Mouse (Mus musculus): ENCODE results near the gene Prss48.
"Not testable (repeated sequence)": the region's sequence is repeated elsewhere in the genome, so short reads cannot be mapped to it uniquely, and the experiment has no call there.

Gene Prss48

DNA sequence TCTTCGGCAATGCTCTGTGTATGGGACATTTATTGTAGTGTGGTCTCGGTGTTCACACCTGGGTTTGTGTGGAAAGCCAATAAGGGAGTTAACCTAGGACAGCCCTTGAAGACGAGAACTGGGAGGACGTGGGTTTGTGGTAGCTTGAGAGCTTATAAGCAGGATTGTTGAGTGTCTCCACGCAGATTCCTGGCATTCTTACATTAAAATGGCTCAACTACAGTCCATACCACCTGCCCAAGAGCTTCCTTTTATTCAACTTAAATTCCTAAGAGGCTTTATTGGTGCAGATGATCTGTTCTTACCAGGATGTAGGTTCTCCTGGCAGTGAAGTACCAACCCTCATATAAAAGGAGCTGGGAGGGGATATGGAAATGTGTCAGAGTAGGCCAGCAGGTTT, 649 bp upstream of the Prss48 start:
- no peak for DNase-seq

DNA sequence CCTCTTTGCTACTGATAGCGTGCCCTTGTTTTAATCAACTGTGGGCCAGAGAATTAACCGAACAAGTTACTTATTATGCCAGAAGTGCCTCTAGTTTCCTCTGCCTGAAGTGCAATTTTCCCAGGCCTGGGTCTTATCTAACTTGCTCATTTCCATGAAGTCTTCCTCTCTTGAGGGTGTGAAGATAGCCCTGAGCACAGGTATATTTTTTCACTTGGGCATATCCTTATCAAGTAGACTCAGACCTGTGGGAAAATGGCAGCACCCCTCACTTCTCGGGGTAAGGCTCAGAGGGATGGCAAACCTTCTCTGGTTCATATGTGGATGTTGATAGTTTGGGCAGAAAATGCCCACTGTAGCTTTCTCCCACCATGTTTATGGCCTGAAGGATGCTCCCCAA, 1.0 kb downstream of the Prss48 start:
- no peak for DNase-seq

DNA sequence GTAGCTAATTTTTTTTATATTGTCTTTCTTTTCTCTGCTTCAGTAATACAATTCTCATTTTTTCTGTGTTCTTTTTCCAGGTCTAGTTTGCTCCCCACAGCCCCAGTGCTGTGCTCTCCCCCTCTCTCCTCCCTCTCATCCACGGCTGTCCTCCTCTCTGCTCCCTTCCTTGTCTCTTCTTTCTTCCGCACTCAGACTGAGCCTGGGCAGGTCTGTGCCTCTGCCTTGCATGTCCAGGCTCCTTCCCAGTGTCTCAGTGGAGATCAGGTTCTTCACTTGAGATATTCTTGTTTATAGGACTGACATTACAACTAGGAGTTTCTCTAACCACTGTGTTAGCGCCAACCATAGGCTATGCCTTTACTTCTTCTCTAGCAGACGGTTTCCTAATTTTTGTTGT, 7.6 kb downstream of the Prss48 start:
- no peak for DNase-seq

DNA sequence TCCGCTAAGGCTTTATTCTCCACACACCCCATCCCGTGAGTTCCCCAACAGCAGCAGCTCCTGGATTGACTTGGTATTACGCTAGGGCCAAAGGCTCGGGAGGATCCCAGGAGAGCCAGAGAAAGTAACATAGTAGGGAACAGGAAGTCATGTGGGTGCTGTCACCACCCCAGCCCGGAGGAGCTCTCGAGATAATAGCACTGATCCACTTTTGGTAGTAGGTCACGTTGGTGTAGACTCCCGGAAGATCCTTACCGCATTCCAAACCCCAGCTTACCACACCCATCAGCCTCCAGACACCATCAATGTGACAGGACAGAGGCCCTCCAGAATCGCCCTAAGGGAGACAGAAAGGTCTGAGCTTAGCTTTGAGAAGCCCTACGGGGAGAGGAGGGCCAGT, 8.5 kb downstream of the Prss48 start:
- no peak for DNase-seq

DNA sequence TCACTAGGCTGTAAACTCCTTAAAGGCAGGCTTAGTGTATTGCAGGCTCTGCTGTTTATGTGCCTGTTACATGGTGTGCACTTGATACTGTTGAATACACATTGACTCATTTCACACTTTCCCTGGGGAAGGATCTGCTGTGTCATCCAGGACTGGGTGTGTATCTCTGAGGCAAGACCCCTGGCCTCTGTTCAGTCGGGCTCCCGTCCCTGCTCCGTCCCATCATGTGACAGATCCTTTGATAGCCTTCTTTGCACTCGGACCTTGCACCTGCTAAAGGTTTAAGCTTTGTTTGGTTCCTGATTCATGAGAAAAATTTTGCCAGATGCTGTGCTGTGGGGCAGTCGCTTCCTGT, 10.5 kb downstream of the Prss48 start:
- DNase-seq = no peak

DNA sequence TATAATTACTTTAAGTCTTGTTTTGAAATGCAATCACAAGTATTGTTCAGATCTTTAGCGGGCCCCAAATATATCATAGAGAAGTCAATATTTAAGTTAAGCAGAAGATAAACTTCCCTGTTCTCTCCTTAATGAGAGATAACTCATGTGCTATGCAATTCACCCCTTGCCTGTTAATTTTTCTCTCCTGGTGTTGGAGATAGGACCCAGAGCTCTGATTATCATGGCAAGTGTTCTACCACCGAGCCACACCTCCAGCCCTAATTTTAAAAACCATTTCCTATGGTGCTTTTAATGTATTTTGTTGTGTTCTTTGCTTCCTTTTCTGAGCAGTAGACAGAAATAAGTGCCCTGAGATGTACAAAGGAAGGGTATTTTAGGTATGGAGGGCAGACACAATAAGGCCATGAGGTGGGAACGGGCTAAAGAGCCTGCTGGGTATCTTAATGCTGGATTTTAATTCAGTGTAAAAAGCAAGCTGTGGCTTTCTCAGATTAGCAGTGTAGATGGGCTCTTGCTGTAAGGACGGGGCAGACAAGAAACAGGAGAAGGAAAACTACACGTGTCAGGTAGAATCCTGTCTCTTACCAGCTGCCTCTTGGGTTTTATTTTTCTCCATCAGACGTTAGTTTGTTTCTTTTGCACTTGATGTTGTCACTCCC, 11.0 kb downstream of the Prss48 start:
- no peak for DNase-seq

DNA sequence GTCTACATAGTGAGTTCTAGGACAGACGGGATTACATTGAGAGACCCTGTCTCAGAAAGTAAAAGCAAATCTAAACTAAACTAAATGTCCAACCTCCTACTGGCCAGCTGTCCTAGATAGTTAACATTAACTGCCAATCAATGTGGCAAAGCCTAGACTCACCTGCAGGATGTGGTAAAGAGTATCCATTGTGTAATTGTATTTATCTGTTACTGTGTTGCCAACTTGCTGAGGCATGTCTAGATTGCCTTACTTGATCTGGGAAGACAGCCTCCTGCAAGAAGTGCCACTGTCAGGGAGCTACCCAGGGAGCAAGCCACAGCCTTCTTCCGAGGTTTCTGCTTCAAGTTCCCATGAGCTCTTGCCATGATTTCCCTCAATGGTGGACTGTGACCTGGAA, 15.1 kb downstream of the Prss48 start:
- no peak for DNase-seq

DNA sequence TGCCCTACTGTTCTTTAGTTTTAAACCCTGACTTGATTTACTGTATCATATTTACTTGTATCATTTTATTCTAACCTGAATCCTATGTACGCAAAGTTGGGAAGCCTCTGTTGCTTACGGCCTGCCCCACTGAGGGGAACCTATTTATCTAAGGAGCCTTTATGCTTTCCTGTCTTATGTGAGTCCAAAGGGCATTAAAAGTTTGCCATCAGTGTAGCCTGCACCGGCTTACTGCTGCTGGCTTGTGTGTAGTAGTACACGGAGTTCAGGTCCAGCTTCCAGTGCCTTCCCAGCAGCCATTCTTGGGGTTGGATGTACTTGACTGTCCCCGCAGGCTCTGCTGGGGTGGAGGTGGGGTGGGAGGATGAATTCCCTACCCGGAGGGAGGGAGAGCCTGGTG, 17.8 kb downstream of the Prss48 start:
- DNase-seq = no peak

DNA sequence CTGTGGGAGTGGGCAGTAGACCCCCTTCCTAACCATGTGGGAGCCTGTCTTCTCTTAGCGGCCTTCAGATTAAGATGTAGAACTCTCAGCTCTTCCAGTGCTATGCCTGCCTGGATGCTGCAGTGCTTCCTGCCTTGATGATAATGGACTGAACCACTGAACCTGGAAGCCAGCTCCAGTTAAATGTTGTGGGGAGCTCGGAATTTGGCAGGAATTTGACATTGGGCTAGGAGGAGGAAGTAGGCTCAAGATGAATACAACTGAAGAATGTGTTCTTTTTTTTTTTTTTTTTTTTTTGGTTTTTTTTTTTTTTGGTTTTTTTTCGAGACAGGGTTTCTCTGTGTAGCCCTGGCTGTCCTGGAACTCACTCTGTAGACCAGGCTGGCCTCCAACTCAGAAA, 20.5 kb downstream of the Prss48 start:
- not testable (repeated sequence) for DNase-seq

DNA sequence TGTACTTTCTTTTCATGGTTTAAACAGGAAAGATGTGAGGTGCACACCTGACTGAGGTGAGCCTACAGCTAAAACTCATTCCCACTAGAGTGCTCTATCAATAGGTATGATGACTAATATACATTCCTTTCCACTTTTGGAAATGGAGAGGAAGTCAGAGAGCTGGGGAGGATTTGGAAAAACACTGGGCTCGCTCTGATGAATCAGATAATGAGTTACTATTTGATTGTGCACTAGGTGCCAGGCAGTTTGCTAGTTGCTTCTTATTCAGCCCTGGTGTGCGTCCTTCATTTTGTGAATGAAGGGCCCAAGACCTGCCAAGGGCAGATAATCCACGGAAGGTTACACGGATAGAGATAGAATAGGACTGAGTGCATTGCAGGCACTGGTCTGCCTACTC, 22.3 kb downstream of the Prss48 start:
- no peak for DNase-seq

DNA sequence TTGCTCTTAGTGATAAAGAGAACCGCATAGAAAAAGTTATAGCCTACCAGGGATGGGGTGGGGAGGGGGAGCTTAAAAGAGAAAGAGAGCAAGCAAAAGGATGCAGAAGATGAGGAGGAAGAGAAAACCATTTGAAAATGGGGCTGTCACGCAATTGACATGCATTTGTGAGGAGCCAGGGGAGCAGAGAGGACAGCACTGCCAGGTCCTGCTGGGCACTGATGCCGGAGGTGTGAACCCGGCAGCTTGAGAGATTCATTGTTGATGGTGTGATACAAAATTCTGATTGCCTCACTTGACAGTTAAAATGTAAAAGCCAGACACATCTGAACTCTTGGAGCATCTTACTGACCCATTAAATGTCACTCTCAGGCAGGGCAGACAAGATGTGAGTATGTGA, 27.8 kb downstream of the Prss48 start:
- DNase-seq = peak; percentile 23 to 55

DNA sequence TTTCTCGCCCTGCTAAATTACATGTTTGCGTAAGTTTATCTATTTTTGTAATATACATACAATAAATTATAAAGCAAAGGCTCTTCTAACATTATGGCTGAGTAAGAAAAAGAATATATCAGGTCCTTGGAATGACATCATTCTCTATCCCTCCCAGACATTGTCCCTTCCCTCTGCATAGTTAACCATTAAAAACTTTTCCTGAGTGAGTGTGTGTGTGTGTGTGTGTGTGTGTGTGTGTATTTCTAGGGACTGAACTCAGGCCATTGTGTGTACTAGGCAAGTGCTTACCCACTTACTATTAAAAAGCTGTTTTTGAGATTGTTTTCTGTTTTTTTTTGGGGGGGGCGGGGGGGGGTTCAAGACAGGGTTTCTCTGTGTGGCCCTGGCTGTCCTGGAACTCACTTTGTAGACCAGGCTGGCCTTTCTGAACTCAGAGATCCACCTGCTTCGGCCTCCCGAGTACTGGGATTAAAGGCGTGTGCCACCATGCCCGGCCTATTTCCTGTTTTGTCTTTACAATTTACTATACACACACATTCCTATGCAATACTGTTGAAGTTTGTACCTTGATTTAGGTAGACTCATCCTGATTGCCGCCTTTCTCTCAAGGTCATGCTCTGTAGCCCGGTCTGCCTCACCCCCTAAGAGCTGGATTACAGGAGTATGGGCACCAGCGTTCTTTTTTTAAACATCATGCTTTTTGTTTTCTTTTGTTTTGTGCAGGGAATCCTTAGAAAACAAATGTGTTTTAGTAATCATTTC, 28.7 kb downstream of the Prss48 start:
- DNase-seq = no peak

DNA sequence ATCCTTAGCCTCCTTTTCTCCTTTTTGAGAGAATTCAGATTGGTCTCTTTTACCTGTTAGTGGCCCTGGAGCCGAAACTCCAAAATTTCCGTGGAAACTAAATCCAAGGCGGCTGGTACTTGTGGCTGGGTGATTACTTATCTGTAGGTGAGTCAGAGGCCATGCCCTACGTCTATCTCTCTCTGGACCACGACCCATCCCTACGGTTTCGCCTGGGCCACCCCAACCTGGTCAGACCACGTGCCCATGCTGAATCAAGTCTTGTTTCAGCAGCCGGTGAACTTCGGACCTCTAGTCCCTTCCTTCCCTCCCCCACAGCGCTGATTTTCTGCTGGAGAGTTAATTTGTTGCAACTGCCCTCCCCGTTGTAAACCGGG, 30.7 kb downstream of the Prss48 start:
- peak in 1 of 2 experiments; percentile 41 for DNase-seq

DNA sequence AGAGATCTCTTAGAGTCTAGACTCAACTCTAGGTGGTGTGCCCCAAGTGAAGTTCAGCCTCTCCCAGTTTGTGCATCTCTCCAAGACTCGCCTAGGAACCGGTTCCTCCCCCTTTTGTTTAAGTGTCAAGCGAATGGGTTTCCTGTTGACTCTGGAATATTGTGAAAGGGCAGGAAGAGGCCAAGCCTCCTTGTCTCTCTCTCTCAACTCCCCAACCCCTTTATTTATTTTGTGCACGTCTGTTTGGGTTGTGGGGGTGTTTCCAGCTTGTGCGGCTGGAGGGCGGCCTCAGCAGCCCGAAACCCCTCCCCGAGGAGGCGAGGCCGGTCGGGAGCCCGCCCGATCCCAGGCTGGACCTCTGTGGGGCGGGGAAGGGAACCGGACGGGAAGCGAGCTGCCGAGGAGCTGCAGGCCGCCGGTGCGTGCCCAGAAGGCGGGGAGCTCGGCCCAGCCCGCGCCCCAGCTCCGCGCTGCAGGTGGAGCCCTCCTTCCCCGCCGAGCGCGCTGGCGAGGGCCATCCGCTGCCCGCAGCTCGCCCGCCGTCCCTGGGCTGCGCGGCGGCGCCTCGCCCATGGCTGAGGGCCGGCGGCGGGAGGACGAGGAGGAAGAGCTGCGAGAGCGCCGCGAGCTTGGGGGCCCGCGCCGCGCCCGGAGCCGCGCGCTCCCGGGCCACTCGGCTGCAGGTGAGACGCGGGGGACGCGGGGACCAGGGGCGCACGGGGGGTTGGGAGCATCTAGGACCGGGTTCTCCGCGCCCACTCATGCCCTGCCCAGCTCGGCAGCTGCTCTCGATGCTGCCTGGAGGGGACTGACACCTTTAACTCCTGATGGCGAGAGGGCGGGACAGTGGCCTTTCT, 31.3 kb downstream of the Prss48 start, which contains the start of gene Sh3d19:
Gene Sh3d19 (plus strand): TSS at position 368 of the 857 bp plus-strand sequence.
- DNase-seq = peak; percentile 80 to 84

DNA sequence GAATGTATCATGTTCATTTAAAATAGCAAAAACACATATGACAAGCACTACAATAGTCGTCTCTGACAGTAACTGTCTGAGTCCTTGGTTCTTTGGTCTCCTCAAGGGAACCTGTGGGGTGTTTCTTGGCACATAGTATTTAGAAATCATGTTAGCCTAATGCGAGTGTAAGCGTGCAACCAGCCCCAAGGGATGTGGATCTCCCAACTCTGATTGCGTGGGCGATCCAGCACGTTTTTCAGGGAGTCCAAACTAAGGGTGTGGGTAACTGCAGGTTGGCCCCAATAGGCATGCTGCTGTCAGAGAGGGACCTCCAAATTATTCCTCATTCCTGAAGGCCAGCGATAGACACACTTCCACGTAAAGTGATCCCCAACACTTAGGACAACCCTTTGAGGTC, 33.3 kb downstream of the Prss48 start:
- no peak for DNase-seq

DNA sequence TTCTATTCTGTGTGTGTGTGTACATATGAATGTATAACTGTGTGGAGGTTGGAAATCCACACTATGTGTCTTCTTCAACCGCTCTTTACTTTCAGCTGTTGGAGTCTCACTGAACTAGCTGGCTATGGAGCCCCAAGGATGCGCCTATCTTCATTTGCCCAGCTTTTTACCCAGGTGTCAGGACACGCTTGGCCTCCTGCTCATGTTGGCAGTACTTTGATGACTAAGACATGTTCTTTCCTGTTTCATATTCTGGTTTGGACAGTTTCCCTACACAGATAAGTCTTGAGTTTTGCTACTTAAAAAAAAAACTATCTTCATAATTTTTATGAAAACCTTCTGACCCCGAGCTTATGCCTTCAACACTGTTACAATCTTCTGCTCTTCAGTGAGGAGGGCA, 36.8 kb downstream of the Prss48 start:
- no peak for DNase-seq

DNA sequence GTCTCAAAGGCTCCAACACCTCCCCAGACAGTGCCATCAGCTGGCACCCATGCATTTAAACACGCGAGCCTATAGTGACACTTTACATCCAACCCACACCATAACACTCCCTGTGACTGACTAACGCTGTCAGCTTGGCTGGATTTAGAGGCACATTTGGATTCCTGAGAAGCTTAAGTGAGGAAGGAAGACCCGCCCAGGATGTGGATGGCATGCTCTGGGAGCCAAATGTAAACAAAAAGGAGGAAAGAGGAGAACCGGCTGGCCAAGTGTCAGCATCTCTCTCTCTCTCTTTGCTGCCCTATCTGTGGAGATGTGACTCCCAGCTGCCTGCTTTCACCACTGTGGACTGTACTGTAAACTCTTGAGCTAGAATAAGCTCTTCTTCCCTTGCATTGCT, 41.2 kb downstream of the Prss48 start:
- DNase-seq = no peak

DNA sequence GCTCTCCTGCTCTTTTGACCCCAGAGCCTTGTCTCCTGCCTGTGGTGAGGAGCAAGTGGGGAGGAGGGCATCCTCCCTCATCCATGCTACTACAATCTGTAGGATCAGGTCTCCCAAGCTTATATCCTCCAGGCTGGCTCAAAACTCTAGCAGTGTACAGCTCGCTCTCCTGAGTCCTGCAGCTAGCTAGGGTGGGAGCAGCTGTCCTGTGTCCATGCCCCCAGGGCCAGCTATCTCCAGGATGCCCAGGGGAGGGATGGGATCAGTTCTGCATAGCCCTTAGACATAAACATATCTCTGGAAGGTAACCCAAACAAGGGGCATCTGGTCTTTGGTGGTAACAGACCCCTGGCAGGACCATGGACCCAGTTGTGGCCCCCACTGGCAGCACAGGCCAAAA, 42.6 kb downstream of the Prss48 start:
- DNase-seq = no peak

DNA sequence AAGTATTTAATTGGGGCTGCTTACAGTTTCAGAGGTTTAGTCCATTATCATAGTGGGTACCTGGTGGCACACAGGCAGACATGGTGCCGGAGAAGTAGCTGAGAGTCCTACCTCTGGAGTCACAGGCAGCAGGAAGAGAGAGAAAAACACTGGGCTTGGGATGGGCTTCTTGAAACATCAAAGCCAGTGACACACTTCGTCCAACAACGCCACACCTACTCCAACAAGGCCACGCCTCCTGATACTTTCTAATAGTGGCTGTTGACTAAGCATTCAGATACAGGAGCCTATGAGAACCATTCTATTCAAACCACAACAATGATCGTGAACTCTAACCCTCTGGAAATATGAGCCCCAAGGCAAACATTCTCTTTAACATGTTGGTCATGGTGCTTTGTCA, 46.6 kb downstream of the Prss48 start:
- no peak for DNase-seq

DNA sequence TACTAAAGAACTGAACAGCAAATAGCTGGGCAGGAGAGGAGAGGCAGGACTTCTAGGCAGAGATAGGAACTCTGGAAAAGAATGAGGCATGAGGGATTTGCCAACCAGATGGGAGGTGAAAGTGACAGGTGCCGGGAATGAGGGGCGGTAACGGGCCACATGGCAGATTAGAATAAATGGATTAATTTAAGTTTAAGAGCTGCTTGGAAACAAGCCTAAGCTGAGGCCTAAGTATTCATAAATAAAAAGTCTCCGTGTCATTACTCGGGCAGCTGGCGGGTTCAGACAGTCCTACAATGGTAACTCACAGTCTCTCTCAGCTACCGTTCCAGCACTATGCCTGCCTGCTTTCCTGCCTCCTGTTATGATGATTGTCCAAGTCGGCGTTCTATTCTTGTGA, 47.0 kb downstream of the Prss48 start:
- no peak for DNase-seq

DNA sequence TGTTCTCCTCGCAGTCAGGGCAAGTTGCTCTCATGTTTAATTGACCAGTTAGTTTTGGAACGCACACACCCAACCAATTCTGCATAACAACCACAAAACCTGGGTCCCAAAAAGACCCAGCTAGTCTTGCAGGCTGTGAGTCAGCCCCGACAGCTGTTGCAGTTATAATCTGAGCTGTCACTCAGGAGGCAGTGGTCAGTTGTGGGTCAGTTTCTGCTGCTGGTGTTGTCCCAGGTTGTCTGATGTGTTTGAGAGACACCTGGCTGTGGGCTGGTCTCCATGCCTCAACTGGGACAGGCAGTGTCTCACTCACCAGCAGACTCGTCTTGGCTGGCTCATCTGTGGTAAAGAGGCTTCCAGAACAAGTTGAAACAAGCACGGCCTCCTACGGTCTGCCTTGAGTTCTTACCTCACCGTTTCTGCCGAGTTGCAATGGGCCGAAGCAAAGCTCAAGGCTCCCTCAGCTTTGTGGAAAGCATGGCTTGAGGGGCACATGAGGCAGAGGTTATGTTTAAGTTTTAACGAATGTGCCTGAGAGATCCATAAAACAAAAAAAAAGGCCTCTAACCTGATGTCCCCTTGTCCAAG, 49.5 kb downstream of the Prss48 start:
- no peak for DNase-seq

DNA sequence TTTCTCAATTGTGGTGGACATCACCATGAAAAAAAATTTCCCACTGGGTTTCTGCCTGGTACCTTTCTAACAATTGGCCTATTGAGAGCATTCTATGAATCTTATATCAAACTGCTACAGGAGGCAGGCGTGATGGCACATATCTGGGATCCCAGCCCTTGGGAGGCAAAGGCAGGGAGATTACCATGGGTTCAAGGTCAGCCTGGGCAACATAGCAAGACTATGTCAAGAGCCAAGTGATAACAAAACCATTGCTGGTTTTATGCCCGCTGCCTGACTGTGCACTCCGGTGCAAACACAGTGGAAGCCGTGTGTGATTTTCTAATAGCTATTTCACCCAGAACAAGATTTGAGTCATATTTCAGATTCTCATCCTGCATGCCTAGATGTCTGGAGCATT, 51.4 kb downstream of the Prss48 start:
- no peak for DNase-seq
